Mouse (Mus musculus): ENCODE data around the gene Pde4b.
A peak's percentile ranks its signal among the peaks of the same experiment; 100 is the strongest.

Pde4b gene

GRCm38 (mm10) chr4:102572591-102572990 is 485.2 kb downstream of the Pde4b start:
- no peak for DNase-seq (ENCODE audit: low read depth, low spot score)

- DNase-seq (ENCODE audit: low read depth, low spot score): no peak
Measured at GRCm38 (mm10) chr4:102573361-102573781, 486.0 kb downstream of the Pde4b start.

- DNase-seq (ENCODE audit: low read depth, low spot score): no peak
Measured at GRCm38 (mm10) chr4:102574226-102574625, 486.9 kb downstream of the Pde4b start.

- no peak for DNase-seq (ENCODE audit: low read depth, low spot score)
Measured at GRCm38 (mm10) chr4:102574666-102575254, 487.4 kb downstream of the Pde4b start.

GRCm38 (mm10) chr4:102576109-102576508 is 488.8 kb downstream of the Pde4b start:
- DNase-seq (ENCODE audit: low read depth, low spot score): no peak

GRCm38 (mm10) chr4:102577636-102578035 is 490.3 kb downstream of the Pde4b start:
- DNase-seq (ENCODE audit: low read depth, low spot score): no peak

- DNase-seq (ENCODE audit: low read depth, low spot score): no peak
Measured at GRCm38 (mm10) chr4:102579051-102579450, 491.7 kb downstream of the Pde4b start.

- no peak for DNase-seq (ENCODE audit: low read depth, low spot score)
Measured at GRCm38 (mm10) chr4:102579746-102580145, 492.4 kb downstream of the Pde4b start.

GRCm38 (mm10) chr4:102582165-102582749 is 494.9 kb downstream of the Pde4b start:
- no peak for DNase-seq (ENCODE audit: low read depth, low spot score)

GRCm38 (mm10) chr4:102582963-102583362 is 495.6 kb downstream of the Pde4b start:
- no peak for DNase-seq (ENCODE audit: low read depth, low spot score)

- DNase-seq (ENCODE audit: low read depth, low spot score): no peak
Measured at GRCm38 (mm10) chr4:102583469-102583868, 496.1 kb downstream of the Pde4b start.

GRCm38 (mm10) chr4:102584601-102585265 is 497.4 kb downstream of the Pde4b start:
- DNase-seq (ENCODE audit: low read depth, low spot score): no peak

GRCm38 (mm10) chr4:102585541-102585940 is 498.2 kb downstream of the Pde4b start:
- no peak for DNase-seq (ENCODE audit: low read depth, low spot score)

GRCm38 (mm10) chr4:102586787-102587186 is 499.4 kb downstream of the Pde4b start:
- DNase-seq (ENCODE audit: low read depth, low spot score): no peak

GRCm38 (mm10) chr4:102588668-102589455 is 501.5 kb downstream of the Pde4b start:
- no peak for DNase-seq (ENCODE audit: low read depth, low spot score)

- DNase-seq (ENCODE audit: low read depth, low spot score): peak; percentile 18
Measured at GRCm38 (mm10) chr4:102589537-102590031, 502.2 kb downstream of the Pde4b start.

GRCm38 (mm10) chr4:102591798-102592197 is 504.5 kb downstream of the Pde4b start:
- no peak for DNase-seq (ENCODE audit: low read depth, low spot score)

GRCm38 (mm10) chr4:102592541-102592940 is 505.2 kb downstream of the Pde4b start:
- DNase-seq (ENCODE audit: low read depth, low spot score): no peak

- no peak for DNase-seq (ENCODE audit: low read depth, low spot score)
Measured at GRCm38 (mm10) chr4:102593631-102594030, 506.3 kb downstream of the Pde4b start.

GRCm38 (mm10) chr4:102594506-102594905 is 507.2 kb downstream of the Pde4b start:
- DNase-seq (ENCODE audit: low read depth, low spot score): no peak

GRCm38 (mm10) chr4:102603968-102604367 is 516.6 kb downstream of the Pde4b start:
- DNase-seq (ENCODE audit: low read depth, low spot score): no peak

- no peak for DNase-seq (ENCODE audit: low read depth, low spot score)
Measured at GRCm38 (mm10) chr4:102605231-102605630, 517.9 kb downstream of the Pde4b start.
